Mouse (Mus musculus) thymus, adult 18-20 months (tissue): ENCODE measurements around the gene Gm45783.
"Not testable (repeated sequence)": the region's sequence is repeated elsewhere in the genome, so short reads cannot be mapped to it uniquely, and the experiment has no call there.

Experiments
- DNase-seq, 2 experiments: peaks; one replicate each; pipeline ENCODE4 v3.0.0; 2022; ENCODE audit warnings: mixed read lengths in 2 of 2

Gm45783 gene

DNA sequence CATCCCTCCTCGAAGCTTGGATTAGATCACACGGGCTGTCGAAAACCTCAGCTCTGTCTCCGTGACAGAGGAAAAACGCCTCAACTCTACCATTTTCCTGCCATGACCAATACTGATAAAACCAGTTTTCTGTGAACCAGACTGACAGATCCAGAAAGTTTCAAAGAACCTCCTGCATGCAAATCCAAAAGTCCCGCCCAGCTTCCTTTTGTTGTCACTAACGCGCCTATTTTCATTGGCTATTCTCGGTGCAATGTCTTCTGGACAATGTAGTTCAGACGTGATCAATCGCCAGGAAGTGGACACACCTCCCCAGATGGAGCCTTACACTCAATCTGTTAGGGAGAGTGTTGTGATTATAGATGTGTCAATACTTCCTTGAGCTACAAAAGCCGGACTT lies at the start of gene Gm45783:
Gm45783 (minus strand) TSS at position 143 of the 400 bp plus-strand sequence.
- not testable (repeated sequence) for DNase-seq

DNA sequence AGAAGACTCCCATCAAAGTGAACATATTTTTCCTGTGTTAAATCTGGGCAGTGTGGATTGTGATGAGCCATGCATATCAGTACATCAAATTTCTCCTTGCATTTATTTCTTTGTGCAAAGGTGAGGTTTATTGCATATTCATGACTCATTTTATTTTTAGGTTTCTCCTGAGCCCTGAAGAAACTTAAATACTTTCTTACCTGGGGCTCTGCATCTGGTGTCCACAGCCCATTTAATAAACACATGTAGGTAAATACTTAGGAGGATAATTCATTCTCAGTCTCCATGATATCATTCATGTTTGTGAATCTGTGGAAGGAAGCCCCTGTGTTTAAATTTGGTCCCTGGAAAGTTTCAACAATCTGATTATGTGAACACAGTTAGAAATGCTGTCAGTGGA lies 25.2 kb upstream of the Gm45783 start, which contains the start of gene Vmn2r31:
Vmn2r31 (minus strand) TSS at position 101 of the 400 bp plus-strand sequence.
- not testable (repeated sequence) for DNase-seq

DNA sequence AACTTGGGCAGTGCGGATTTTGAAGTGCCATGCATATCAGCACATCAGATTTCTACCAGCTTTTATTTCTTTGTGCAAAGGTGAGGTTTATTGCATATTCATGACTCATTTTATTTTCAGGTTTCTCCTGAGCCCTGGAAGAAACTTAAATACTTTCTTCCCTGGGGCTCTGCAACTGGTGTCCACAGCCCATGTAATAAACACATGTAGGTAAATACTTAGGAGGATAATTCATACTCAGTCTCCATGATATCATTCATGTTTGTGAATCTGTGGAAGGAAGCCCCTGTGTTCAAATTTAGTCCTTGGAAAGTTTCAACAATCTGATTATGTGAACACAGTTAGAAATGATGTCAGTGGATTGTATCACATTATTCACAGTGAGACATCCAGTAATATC lies 36.9 kb downstream of the Gm45783 start, which contains the start of gene Vmn2r30:
Vmn2r30 (minus strand) TSS at position 101 of the 400 bp plus-strand sequence.
- not testable (repeated sequence) for DNase-seq

- peak in 1 of 2 experiments; percentile 19 for DNase-seq
These were observed 78.8 kb downstream of the Gm45783 start for GRCm38 (mm10) chr7:7295595-7295994.
